Comparison of ENCODE assay signal across 10 mouse cellular contexts in the genomic region with DNA sequence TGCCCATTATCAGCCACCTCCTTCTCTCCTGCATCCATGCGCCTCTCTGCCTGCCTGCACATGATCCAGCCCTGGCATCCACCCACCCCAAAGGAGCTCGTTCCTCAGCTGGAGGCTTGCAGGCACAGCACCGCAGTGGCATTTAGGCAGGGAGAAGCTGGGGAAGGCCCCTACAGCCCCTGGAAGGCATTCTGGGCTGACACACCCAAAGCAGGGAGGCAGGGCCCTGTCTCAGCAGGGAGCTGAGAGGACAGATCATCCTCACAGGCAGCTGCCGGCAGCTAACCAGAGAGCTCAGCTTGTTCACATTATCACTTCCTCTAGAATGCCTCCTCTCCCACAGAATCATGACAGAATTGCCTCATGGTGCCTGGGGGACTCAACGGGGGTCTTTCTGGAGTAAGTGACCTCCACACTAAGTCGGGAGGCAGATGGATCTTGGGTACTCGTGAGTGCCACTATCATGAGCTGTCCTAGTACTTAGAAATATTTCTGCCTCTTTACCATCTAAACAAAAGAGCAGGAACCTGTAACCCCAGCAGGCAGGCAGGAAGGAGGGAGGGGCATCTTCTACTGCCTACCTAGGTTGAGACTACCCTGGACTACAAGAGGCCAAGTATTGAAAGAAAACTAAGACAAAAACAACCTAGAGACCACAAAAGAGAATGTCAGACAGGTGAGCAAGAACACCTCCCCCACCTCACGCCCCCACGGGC.
DNase-seq lines count a peak whose midpoint lies in the region; TF ChIP-seq lines count a peak whose summit lies in the region.
"Had no signal": no experiment of that assay in that cellular context is flagged by ENCODE, and none has a peak within 500 bp of the region (broad histone marks: within the 10 kb centered on the region; RNA-seq: fewer than 3 reads in every experiment).

No protein-coding gene starts in this region.

- TF ChIP-seq POLR2A in cortical plate, adult 2 months (IDR thresholded peaks at IDR 0.05; ENCODE audit: extremely low read depth, insufficient read depth, low read length), result 0 out of 2 replicates have a peak, but pooled peaks have one; percentile 27

- no peak for TF ChIP-seq CTCF in cortical plate, adult 2 months (IDR thresholded peaks at IDR 0.05; ENCODE audit: extremely low read depth, insufficient read depth, low read length)

- no peaks in the 10 kb centered on the region for H3K9me3 ChIP-seq in heart, embryonic 10.5 days

- H3K27me3 ChIP-seq in heart, embryonic 10.5 days (ENCODE audit: insufficient read depth, poor library complexity, severe bottlenecking), result no peaks in the 10 kb centered on the region

- H3K4me1 ChIP-seq in heart, embryonic 10.5 days, result peaks cover 26% of the 10 kb centered on the region
- peaks cover 6% of the 10 kb centered on the region for H3K4me1 ChIP-seq in cortical plate, adult 2 months (ENCODE audit: control insufficient read depth, insufficient read depth, low read length)

- DNase-seq in heart, embryonic 10.5 days (ENCODE audit: low spot score), result no peak
- DNase-seq in heart, adult 8-10 months (ENCODE audit: low spot score), result no peak
- peak; percentile 31 for DNase-seq in right cerebral cortex, postnatal 14 days
- DNase-seq in right cerebral cortex, postnatal 10 days (ENCODE audit: low spot score in 2 of 2), result no peak
- DNase-seq in thymus, postnatal 14 days, result peak; percentile 28
- no peak for DNase-seq in urinary bladder, adult 2 months (ENCODE audit: low spot score)
- no peak for DNase-seq in kidney, postnatal 25 days

- H3K36me3 ChIP-seq in heart, embryonic 10.5 days, result no peaks in the 10 kb centered on the region

- no peak overlapping the region for H3K4me3 ChIP-seq in heart, embryonic 10.5 days
- no peak overlapping the region for H3K4me3 ChIP-seq in cortical plate, adult 2 months (ENCODE audit: insufficient read depth, low read length)
- H3K4me3 ChIP-seq: heart, adult 2 months; layer of hippocampus, adult 2 months had no signal

- peak overlapping the region; percentile 65; the same call in 1 of the 2 replicates for H3K27ac ChIP-seq in heart, embryonic 10.5 days
- H3K27ac ChIP-seq in cortical plate, adult 2 months (ENCODE audit: insufficient read depth, low read length), result no peak overlapping the region
- H3K27ac ChIP-seq: heart, adult 2 months; layer of hippocampus, adult 2 months had no signal

- WGBS in heart, embryonic 10.5 days, result 27% methylated on average over 9 of the region's 9 CpGs

Comparison
In these comparisons a context has a peak if more than half of its experiments do, and no peak if none do; other contexts are left out.
1. DNase-seq: peak in right cerebral cortex, postnatal 14 days (single experiment) and thymus, postnatal 14 days (single experiment); none in heart, embryonic 10.5 days (single experiment), heart, adult 8-10 months (single experiment), right cerebral cortex, postnatal 10 days (0 of 2), urinary bladder, adult 2 months (single experiment) and kidney, postnatal 25 days (0 of 2).